Mouse (Mus musculus): ENCODE measurements around the gene Cyp2s1. TPM values are rescaled to one million over a fixed set of nuclear protein-coding genes. Genes with fewer than 3 reads are reported as not detected.

Cyp2s1 gene
- 1.3 and 1.6 TPM in 2 replicates for polyA plus RNA-seq (2021; fragmentation: Nextera tagmentation)
- long read RNA-seq, experiment 1, partial matches to known transcripts = 1 of 1 reads
- long read RNA-seq, experiment 1, other reads (novel, unspliced or antisense) = 0 of 1 reads
- long read RNA-seq, experiment 2, transcript Cyp2s1-201 (9 exons, 2,745 nt) = major isoform, 6 of 8 reads
- long read RNA-seq, experiment 2, partial matches to known transcripts = 0 of 8 reads
- long read RNA-seq, experiment 2, other reads (novel, unspliced or antisense) = 2 of 8 reads

GRCm38 (mm10) chr7:25816241-25816919 lies at the start of gene Cyp2s1:
Gene Cyp2s1, minus strand, starts transcription at chr7:25816913.

GRCm38 (mm10) chr7:25788220-25789128 lies 28.2 kb downstream of the Cyp2s1 start, which contains the start of gene Axl:
Gene Axl, minus strand, starts transcription at chr7:25788705.

GRCm38 (mm10) chr7:25754738-25755467 lies 61.8 kb downstream of the Cyp2s1 start, which contains the start of gene Hnrnpul1:
Gene Hnrnpul1, minus strand, starts transcription at chr7:25754757.

Small RNAs within 50 kb of the gene (microRNA-seq; reads per million reads assigned to microRNA genes)
- not detected for gene Gm24865

Other genes starting within 250 kb of the Cyp2s1 start
- gene Erich4, start 201.0 kb downstream of the Cyp2s1 start, polyA plus RNA-seq (2021; fragmentation: Nextera tagmentation) = 0.26 TPM in 1 of 2 replicates, not detected in the other
- gene Dmac2, start 197.5 kb downstream of the Cyp2s1 start, polyA plus RNA-seq (2021; fragmentation: Nextera tagmentation) = 42.7 and 50.0 TPM in 2 replicates
- 0.19 and 0.45 TPM in 2 replicates for gene B3gnt8, start 190.3 kb downstream of the Cyp2s1 start, polyA plus RNA-seq (2021; fragmentation: Nextera tagmentation)
- 30.5 TPM in 2 replicates for gene Bckdha, start 157.9 kb downstream of the Cyp2s1 start, polyA plus RNA-seq (2021; fragmentation: Nextera tagmentation)
- 38.7 and 38.9 TPM in 2 replicates for gene Exosc5, start 157.7 kb downstream of the Cyp2s1 start, polyA plus RNA-seq (2021; fragmentation: Nextera tagmentation)
- gene Tmem91, start 141.7 kb downstream of the Cyp2s1 start, polyA plus RNA-seq (2021; fragmentation: Nextera tagmentation) = 25.7 and 26.5 TPM in 2 replicates
- gene B9d2, start 136.1 kb downstream of the Cyp2s1 start, polyA plus RNA-seq (2021; fragmentation: Nextera tagmentation) = 45.1 and 47.8 TPM in 2 replicates
- 0.26 and 0.60 TPM in 2 replicates for gene Tgfb1, start 129.9 kb downstream of the Cyp2s1 start, polyA plus RNA-seq (2021; fragmentation: Nextera tagmentation)
- 40.0 and 50.9 TPM in 2 replicates for gene Ccdc97, start 97.8 kb downstream of the Cyp2s1 start, polyA plus RNA-seq (2021; fragmentation: Nextera tagmentation)
- 7.5 and 9.4 TPM in 2 replicates for gene Hnrnpul1, start 62.2 kb downstream of the Cyp2s1 start, polyA plus RNA-seq (2021; fragmentation: Nextera tagmentation)
- 17.1 and 18.5 TPM in 2 replicates for gene Axl, start 28.2 kb downstream of the Cyp2s1 start, polyA plus RNA-seq (2021; fragmentation: Nextera tagmentation)
- gene Cyp2b10, start 80.7 kb upstream of the Cyp2s1 start, polyA plus RNA-seq (2021; fragmentation: Nextera tagmentation) = not detected in 2 replicates
- gene Cyp2b13, start 244.6 kb upstream of the Cyp2s1 start, polyA plus RNA-seq (2021; fragmentation: Nextera tagmentation) = not detected in 2 replicates